Mouse (Mus musculus): ENCODE data around the gene Olfr222. TPM values are rescaled to one million over a fixed set of nuclear protein-coding genes. Genes with fewer than 3 reads are reported as not detected.

Gene Olfr222
- polyA plus RNA-seq, 1 experiment, result not detected

- H3K27me3 ChIP-seq (ENCODE audit: control insufficient read depth, insufficient read depth, insufficient read length), result peaks cover 20% of the 10 kb centered on the region
- no peak overlapping the region for H3K4me2 ChIP-seq (ENCODE audit: low read depth)
- no peaks in the 10 kb centered on the region for H3K36me3 ChIP-seq (ENCODE audit: control insufficient read depth, insufficient read depth)
- H3K79me2 ChIP-seq (ENCODE audit: control insufficient read depth, insufficient read depth), result no peaks in the 10 kb centered on the region
- H3K4me3 ChIP-seq, result no peak overlapping the region
- H3ac ChIP-seq (ENCODE audit: control insufficient read depth, insufficient read length), result no peak overlapping the region
- no peak for TF ChIP-seq E2F4 (IDR thresholded peaks at IDR 0.05; ENCODE audit: insufficient read depth)
- no peak for TF ChIP-seq POLR2A (IDR thresholded peaks at IDR 0.05; ENCODE audit: insufficient read length, low read depth)
- TF ChIP-seq CEBPB (IDR thresholded peaks at IDR 0.05; ENCODE audit: insufficient read depth, poor library complexity, severe bottlenecking), result no peak
- no peak for TF ChIP-seq TCF12 (IDR thresholded peaks at IDR 0.05; ENCODE audit: insufficient read depth, poor library complexity, severe bottlenecking)
- no peak for TF ChIP-seq SRF (IDR thresholded peaks at IDR 0.05; ENCODE audit: control insufficient read depth, insufficient read length, low read depth)
- no peak for TF ChIP-seq MYOG (IDR thresholded peaks at IDR 0.05; ENCODE audit: control insufficient read depth in 1 of 3, insufficient read depth in 1 of 3, insufficient read length in 2 of 3, low read depth in 2 of 3)
Observed at GRCm38 (mm10) chr11:59562336-59562735, 13.7 kb downstream of the Olfr222 start.

- H3K4me3 ChIP-seq, result no peak overlapping the region
- TF ChIP-seq USF1 (IDR thresholded peaks at IDR 0.05; ENCODE audit: low read depth) (no peak), CEBPB (IDR thresholded peaks at IDR 0.05; ENCODE audit: insufficient read depth, poor library complexity, severe bottlenecking) (no peak), TCF12 (IDR thresholded peaks at IDR 0.05; ENCODE audit: insufficient read depth, poor library complexity, severe bottlenecking) (no peak), MAX (IDR thresholded peaks at IDR 0.05; ENCODE audit: low read depth) (no peak), REST (IDR thresholded peaks at IDR 0.05; ENCODE audit: insufficient read depth, insufficient read length) (no peak), POLR2A (IDR thresholded peaks at IDR 0.05; ENCODE audit: insufficient read length, low read depth) (no peak), MYOD1 (IDR thresholded peaks at IDR 0.05; ENCODE audit: control insufficient read depth in 1 of 3, insufficient read length in 2 of 3, low read depth in 2 of 3) (no peak), POLR2AphosphoS2 (IDR thresholded peaks at IDR 0.05; ENCODE audit: insufficient read length, low read depth) (no peak), TCF3 (IDR thresholded peaks at IDR 0.05; ENCODE audit: insufficient read length, low read depth) (no peak), MYOG (IDR thresholded peaks at IDR 0.05; ENCODE audit: control insufficient read depth in 1 of 3, insufficient read depth in 1 of 3, insufficient read length in 2 of 3, low read depth in 2 of 3) (no peak), E2F4 (IDR thresholded peaks at IDR 0.05; ENCODE audit: insufficient read depth) (no peak), SRF (IDR thresholded peaks at IDR 0.05; ENCODE audit: control insufficient read depth, insufficient read length, low read depth) (no peak)
- H3K79me2 ChIP-seq (ENCODE audit: control insufficient read depth, insufficient read depth), result no peaks in the 10 kb centered on the region
- no peaks in the 10 kb centered on the region for H3K36me3 ChIP-seq (ENCODE audit: control insufficient read depth, insufficient read depth)
- no peak overlapping the region for H3ac ChIP-seq (ENCODE audit: control insufficient read depth, insufficient read length)
- H3K4me2 ChIP-seq (ENCODE audit: low read depth), result no peak overlapping the region
- H3K27me3 ChIP-seq (ENCODE audit: control insufficient read depth, insufficient read depth, insufficient read length), result peaks cover 16% of the 10 kb centered on the region
Observed at GRCm38 (mm10) chr11:59560906-59561305, 15.1 kb downstream of the Olfr222 start.

GRCm38 (mm10) chr11:59554535-59554934 lies 21.5 kb downstream of the Olfr222 start:
- no peak overlapping the region for H3ac ChIP-seq (ENCODE audit: control insufficient read depth, insufficient read length)
- peaks cover 15% of the 10 kb centered on the region for H3K27me3 ChIP-seq (ENCODE audit: control insufficient read depth, insufficient read depth, insufficient read length)
- H3K36me3 ChIP-seq (ENCODE audit: control insufficient read depth, insufficient read depth), result no peaks in the 10 kb centered on the region
- TF ChIP-seq E2F4 (IDR thresholded peaks at IDR 0.05; ENCODE audit: insufficient read depth) (no peak), MYOG (IDR thresholded peaks at IDR 0.05; ENCODE audit: control insufficient read depth in 1 of 3, insufficient read depth in 1 of 3, insufficient read length in 2 of 3, low read depth in 2 of 3) (no peak), POLR2AphosphoS2 (IDR thresholded peaks at IDR 0.05; ENCODE audit: insufficient read length, low read depth) (no peak), USF1 (IDR thresholded peaks at IDR 0.05; ENCODE audit: low read depth) (no peak), REST (IDR thresholded peaks at IDR 0.05; ENCODE audit: insufficient read depth, insufficient read length) (no peak), SRF (IDR thresholded peaks at IDR 0.05; ENCODE audit: control insufficient read depth, insufficient read length, low read depth) (no peak), POLR2A (IDR thresholded peaks at IDR 0.05; ENCODE audit: insufficient read length, low read depth) (no peak), TCF3 (IDR thresholded peaks at IDR 0.05; ENCODE audit: insufficient read length, low read depth) (no peak)
- no peaks in the 10 kb centered on the region for H3K79me2 ChIP-seq (ENCODE audit: control insufficient read depth, insufficient read depth)
- no peak overlapping the region for H3K4me3 ChIP-seq
- H3K4me2 ChIP-seq (ENCODE audit: low read depth), result no peak overlapping the region

- TF ChIP-seq TCF12 (IDR thresholded peaks at IDR 0.05; ENCODE audit: insufficient read depth, poor library complexity, severe bottlenecking) (no peak), E2F4 (IDR thresholded peaks at IDR 0.05; ENCODE audit: insufficient read depth) (no peak), SRF (IDR thresholded peaks at IDR 0.05; ENCODE audit: control insufficient read depth, insufficient read length, low read depth) (no peak), TCF3 (IDR thresholded peaks at IDR 0.05; ENCODE audit: insufficient read length, low read depth) (no peak), POLR2A (IDR thresholded peaks at IDR 0.05; ENCODE audit: insufficient read length, low read depth) (no peak), MYOD1 (IDR thresholded peaks at IDR 0.05; ENCODE audit: control insufficient read depth in 1 of 3, insufficient read length in 2 of 3, low read depth in 2 of 3) (no peak), MAX (IDR thresholded peaks at IDR 0.05; ENCODE audit: low read depth) (no peak), POLR2AphosphoS2 (IDR thresholded peaks at IDR 0.05; ENCODE audit: insufficient read length, low read depth) (no peak), MYOG (IDR thresholded peaks at IDR 0.05; ENCODE audit: control insufficient read depth in 1 of 3, insufficient read depth in 1 of 3, insufficient read length in 2 of 3, low read depth in 2 of 3) (no peak), USF1 (IDR thresholded peaks at IDR 0.05; ENCODE audit: low read depth) (no peak)
- H3K36me3 ChIP-seq (ENCODE audit: control insufficient read depth, insufficient read depth), result no peaks in the 10 kb centered on the region
- H3K79me2 ChIP-seq (ENCODE audit: control insufficient read depth, insufficient read depth), result no peaks in the 10 kb centered on the region
- peaks cover 13% of the 10 kb centered on the region for H3K27me3 ChIP-seq (ENCODE audit: control insufficient read depth, insufficient read depth, insufficient read length)
- H3ac ChIP-seq (ENCODE audit: control insufficient read depth, insufficient read length), result no peak overlapping the region
- H3K4me2 ChIP-seq (ENCODE audit: low read depth), result no peak overlapping the region
- no peak overlapping the region for H3K4me3 ChIP-seq
Observed at GRCm38 (mm10) chr11:59554127-59554526, 21.9 kb downstream of the Olfr222 start.

- TF ChIP-seq MYOG (IDR thresholded peaks at IDR 0.05; ENCODE audit: control insufficient read depth in 1 of 3, insufficient read depth in 1 of 3, insufficient read length in 2 of 3, low read depth in 2 of 3) (no peak), MYOD1 (IDR thresholded peaks at IDR 0.05; ENCODE audit: control insufficient read depth in 1 of 3, insufficient read length in 2 of 3, low read depth in 2 of 3) (no peak), TCF12 (IDR thresholded peaks at IDR 0.05; ENCODE audit: insufficient read depth, poor library complexity, severe bottlenecking) (no peak)
- H3K36me3 ChIP-seq (ENCODE audit: control insufficient read depth, insufficient read depth), result no peaks in the 10 kb centered on the region
- no peak overlapping the region for H3K4me3 ChIP-seq
- H3ac ChIP-seq (ENCODE audit: control insufficient read depth, insufficient read length), result no peak overlapping the region
- no peak overlapping the region for H3K4me2 ChIP-seq (ENCODE audit: low read depth)
- H3K27me3 ChIP-seq (ENCODE audit: control insufficient read depth, insufficient read depth, insufficient read length), result peaks cover 15% of the 10 kb centered on the region
- H3K79me2 ChIP-seq (ENCODE audit: control insufficient read depth, insufficient read depth), result no peaks in the 10 kb centered on the region
Observed at GRCm38 (mm10) chr11:59544005-59544404, 32.0 kb downstream of the Olfr222 start.

Data from myocyte (in vitro differentiated cells).